Mouse (Mus musculus) kidney, postnatal 0 days (tissue): ENCODE results near the gene 4930447C04Rik. TPM values are rescaled to one million over a fixed set of nuclear protein-coding genes. Genes with fewer than 3 reads are reported as not detected.

Source experiments
- ATAC-seq: fragments of 200-750 bp; cut with Nextera tagmentation; replicated peaks from 2 replicates; pipeline ENCODE4 v1.8.0; 2017; ENCODE audit warnings: low read depth, moderate number of reproducible peaks, moderate TSS enrichment, moderate library complexity; ENCODE audit not compliant: low FRiP score
- DNase-seq: peaks from one replicate; pipeline ENCODE4 v3.0.0-alpha.2; 2016; ENCODE audit warnings: low spot score
- H3K27ac ChIP-seq: fragments of 300-500 bp; sonication (generic); 2 replicates; pipeline ENCODE4 v1.5.1; 2014; ENCODE audit warnings: mild to moderate bottlenecking
- H3K27me3 ChIP-seq: fragments of 300-500 bp; sonication (generic); 2 replicates; pipeline ENCODE4 v1.6.1; 2014; ENCODE audit warnings: low read length, mixed read lengths; ENCODE audit not compliant: insufficient read depth
- H3K36me3 ChIP-seq: fragments of 300-500 bp; sonication (generic); 2 replicates; pipeline ENCODE4 v1.6.1; 2014; ENCODE audit warnings: low read length, mixed read lengths; ENCODE audit not compliant: insufficient read depth
- H3K4me1 ChIP-seq: fragments of 300-500 bp; sonication (generic); replicated peaks from 2 replicates; pipeline ENCODE4 v1.6.1; 2014; ENCODE audit warnings: antibody characterized with exemption, low read length, mixed read lengths; ENCODE audit not compliant: insufficient read depth
- H3K4me2 ChIP-seq: fragments of 300-500 bp; sonication (generic); 2 replicates; pipeline ENCODE4 v1.6.1; 2014; ENCODE audit warnings: mild to moderate bottlenecking, low read length, moderate library complexity, mixed read lengths
- H3K4me3 ChIP-seq: fragments of 300-500 bp; sonication (generic); replicated peaks from 2 replicates; pipeline ENCODE4 v1.5.1; 2014; ENCODE audit warnings: low read depth, low read length
- H3K9ac ChIP-seq: fragments of 300-500 bp; sonication (generic); 2 replicates; pipeline ENCODE4 v1.6.1; 2014; ENCODE audit warnings: low read depth, low read length
- H3K9me3 ChIP-seq: fragments of 300-500 bp; sonication (generic); replicated peaks from 2 replicates; pipeline ENCODE4 v1.6.1; 2016; ENCODE audit warnings: low read length, inconsistent platforms, mixed read lengths
- CTCF ChIP-seq: IDR thresholded peaks from 2 replicates; pipeline ENCODE4 v1.5.1; 2016; ENCODE audit warnings: antibody characterized with exemption, low read depth, mild to moderate bottlenecking, moderate library complexity
- WGBS: fragments of 180-500 bp; shearing (Covaris S2); extraction: QIAGEN DNeasy Blood & Tissue Kit; methylation state at CpG from one replicate; pipeline ENCODE4 v1.1.7; 2014; 5-methylcytosine and 5-hydroxymethylcytosine counted together
- polyA plus RNA-seq: library from polyadenylated mRNA; unstranded; fragments of >200 nt; fragmentation: Nextera tagmentation; extraction: Ambion mirVana; gene quantifications from 2 replicates; pipeline ENCODE4 v1.2.1, GENCODE M21; 2015

The 4930447C04Rik gene
- polyA plus RNA-seq, 1 experiment from 2014 or later, result 0.55 TPM

DNA sequence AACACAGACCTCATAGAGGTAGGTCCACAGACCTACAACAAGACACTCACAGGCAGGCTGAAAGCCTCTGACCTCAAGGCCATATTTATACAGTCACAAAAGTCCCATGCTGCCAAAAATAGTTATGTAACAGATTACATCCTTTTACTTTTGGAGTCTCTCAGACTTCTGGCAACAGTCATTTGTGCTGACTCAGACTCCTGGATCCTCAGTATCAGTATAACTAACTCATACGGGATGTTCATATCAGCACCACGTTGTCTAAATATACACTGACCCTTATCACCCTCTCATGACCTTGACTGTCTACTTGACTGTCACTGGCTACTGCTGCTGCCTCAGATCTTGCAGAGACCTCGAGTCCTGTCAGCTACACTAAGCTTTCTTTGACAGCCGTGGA lies 14.3 kb upstream of the 4930447C04Rik start:
- no peaks in the 10 kb centered on the region for H3K9me3 ChIP-seq
- no peak overlapping the region for H3K27ac ChIP-seq
- no peaks in the 10 kb centered on the region for H3K36me3 ChIP-seq
- no peak overlapping the region for H3K9ac ChIP-seq
- DNase-seq (no peak), ATAC-seq (no peak)
- no peak for TF ChIP-seq CTCF
- H3K4me2 ChIP-seq, result no peak overlapping the region
- no peak overlapping the region for H3K4me3 ChIP-seq
- H3K4me1 ChIP-seq, result no peaks in the 10 kb centered on the region
- WGBS, result 60% methylated on average over 4 of the region's 4 CpGs
- H3K27me3 ChIP-seq, result peaks cover 18% of the 10 kb centered on the region; the same call in 1 of the 2 replicates

DNA sequence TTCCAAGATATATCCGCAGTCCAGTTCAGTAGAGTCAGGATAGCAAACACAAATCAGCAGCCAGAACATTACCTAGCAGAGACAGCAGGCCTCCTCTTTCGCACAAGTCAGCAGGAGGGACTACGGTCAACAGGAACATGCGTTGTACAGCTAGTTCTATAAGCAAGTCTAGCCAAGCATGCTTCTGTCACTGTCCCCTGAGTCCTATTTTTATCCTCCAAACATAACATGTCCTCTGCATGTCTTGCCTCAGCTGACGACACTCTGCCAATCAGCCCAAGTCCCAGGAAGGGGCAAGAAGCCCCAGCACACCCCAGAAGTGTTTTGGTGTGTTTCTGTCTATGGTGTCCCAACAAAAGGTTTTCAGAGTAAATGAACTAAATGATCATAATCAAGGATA lies 13.3 kb upstream of the 4930447C04Rik start:
- Histone ChIP-seq H3K27ac (no peak overlapping the region), H3K4me3 (no peak overlapping the region), H3K9me3 (no peaks in the 10 kb centered on the region), H3K36me3 (no peaks in the 10 kb centered on the region), H3K27me3 (peaks cover 23% of the 10 kb centered on the region), H3K4me1 (no peaks in the 10 kb centered on the region), H3K4me2 (no peak overlapping the region), H3K9ac (no peak overlapping the region)
- DNase-seq (no peak), ATAC-seq (no peak)
- TF ChIP-seq CTCF, result no peak
- 77% methylated on average over 5 of the region's 5 CpGs for WGBS

DNA sequence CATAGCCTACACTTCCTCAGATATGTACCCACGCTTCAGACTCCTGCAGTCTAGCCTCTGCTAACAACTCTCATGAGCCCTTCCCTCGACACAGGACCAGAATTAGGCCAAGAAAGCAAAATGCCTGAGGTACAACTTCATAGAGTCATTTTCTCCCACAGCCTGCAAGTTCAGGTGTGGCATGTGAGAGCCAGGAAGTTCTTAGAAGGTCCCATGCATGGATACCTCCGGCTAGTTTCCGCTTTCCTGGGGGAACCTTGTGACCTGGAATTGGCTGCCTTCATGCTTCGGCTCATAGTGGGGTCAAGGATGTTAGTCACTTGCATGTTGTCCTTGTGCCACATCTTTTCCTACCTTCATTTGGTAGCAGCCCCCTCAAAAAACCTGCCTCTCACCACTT lies 12.5 kb upstream of the 4930447C04Rik start:
- TF ChIP-seq CTCF, result no peak

DNA sequence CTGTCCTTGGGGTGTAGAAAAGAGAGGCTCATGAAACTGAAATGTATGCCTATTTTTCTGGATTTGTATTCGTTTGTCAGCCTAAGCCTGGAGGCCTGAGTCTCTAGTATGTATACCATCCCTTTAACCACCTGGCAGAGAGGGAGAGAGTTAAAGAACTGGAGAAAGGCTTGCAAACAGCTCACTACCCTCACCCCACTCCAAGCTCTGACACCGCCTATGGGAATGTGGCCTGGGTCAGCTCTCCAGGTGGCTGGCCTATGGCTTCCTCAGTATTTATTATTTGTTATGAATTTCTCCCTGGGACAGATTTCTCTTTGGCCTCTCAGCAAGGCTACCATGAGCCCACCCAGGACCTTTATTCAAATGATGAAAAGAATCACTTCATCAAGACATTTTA lies 6.8 kb upstream of the 4930447C04Rik start:
- no peaks in the 10 kb centered on the region for H3K36me3 ChIP-seq
- peaks cover 8% of the 10 kb centered on the region; the same call in 1 of the 2 replicates for H3K4me1 ChIP-seq
- H3K9ac ChIP-seq, result no peak overlapping the region
- WGBS, result 26% methylated on average over 2 of the region's 2 CpGs
- H3K4me2 ChIP-seq, result no peak overlapping the region
- no peak overlapping the region for H3K27ac ChIP-seq
- peaks cover 81% of the 10 kb centered on the region for H3K27me3 ChIP-seq
- ATAC-seq (no peak), DNase-seq (no peak)
- TF ChIP-seq CTCF, result no peak
- H3K9me3 ChIP-seq, result no peaks in the 10 kb centered on the region
- H3K4me3 ChIP-seq, result no peak overlapping the region

More for the DNA sequence above, 12.5 kb upstream of the 4930447C04Rik start:
- DNase-seq (no peak), ATAC-seq (no peak)
- Histone ChIP-seq H3K27ac (no peak overlapping the region), H3K4me3 (no peak overlapping the region), H3K9ac (no peak overlapping the region), H3K4me2 (no peak overlapping the region), H3K9me3 (no peaks in the 10 kb centered on the region), H3K4me1 (no peaks in the 10 kb centered on the region), H3K27me3 (peaks cover 30% of the 10 kb centered on the region), H3K36me3 (no peaks in the 10 kb centered on the region)
- WGBS, result 64% methylated on average over 5 of the region's 5 CpGs

DNA sequence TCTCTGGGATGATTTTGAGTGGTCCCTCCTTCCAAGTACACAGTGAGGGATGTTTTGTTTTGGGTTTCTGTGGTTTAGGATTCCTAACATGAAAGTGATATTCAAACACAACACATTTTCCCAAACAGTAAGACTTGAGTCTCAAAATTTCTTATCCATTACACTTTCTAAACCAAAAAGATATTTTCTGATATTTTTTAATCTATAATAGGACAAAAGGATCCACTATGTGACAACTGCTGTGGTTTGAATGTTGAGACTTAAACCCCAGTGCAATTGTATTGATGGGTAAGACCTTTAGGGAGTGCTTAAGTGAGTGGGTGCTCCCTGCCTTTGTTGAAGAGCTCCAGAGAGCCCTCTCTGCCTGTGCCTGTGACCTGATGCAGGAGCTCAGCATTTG lies 6.2 kb upstream of the 4930447C04Rik start:
- no peak for TF ChIP-seq CTCF
- no peak for DNase-seq
- Histone ChIP-seq H3K4me3 (no peak overlapping the region), H3K9ac (no peak overlapping the region), H3K9me3 (no peaks in the 10 kb centered on the region), H3K4me1 (peaks cover 8% of the 10 kb centered on the region; the same call in 1 of the 2 replicates), H3K27ac (no peak overlapping the region), H3K27me3 (peaks cover 86% of the 10 kb centered on the region), H3K36me3 (no peaks in the 10 kb centered on the region), H3K4me2 (no peak overlapping the region)
- ATAC-seq, result no peak

DNA sequence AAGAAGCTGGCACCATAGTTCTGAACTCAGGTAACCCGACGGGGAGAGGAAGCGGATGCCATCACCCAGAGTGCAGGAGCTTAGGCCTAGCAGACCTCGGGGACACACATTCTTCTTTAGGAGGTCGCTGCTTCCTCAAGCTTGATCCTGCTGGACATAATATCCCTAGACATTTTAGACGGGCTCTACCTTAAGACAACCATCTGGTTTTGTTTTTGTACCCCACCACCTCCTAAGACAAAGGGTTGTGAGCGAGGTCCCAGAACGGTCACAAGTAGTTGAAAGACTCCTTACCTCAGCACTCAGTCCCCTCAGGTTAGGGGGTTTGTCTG lies 5.5 kb upstream of the 4930447C04Rik start:
- DNase-seq (no peak), ATAC-seq (no peak)
- Histone ChIP-seq H3K4me2 (peak overlapping the region; percentile 50; the same call in 1 of the 2 replicates), H3K9me3 (no peaks in the 10 kb centered on the region), H3K4me1 (peaks cover 8% of the 10 kb centered on the region; the same call in 1 of the 2 replicates), H3K27ac (no peak overlapping the region), H3K9ac (no peak overlapping the region), H3K36me3 (no peaks in the 10 kb centered on the region), H3K4me3 (0 out of 2 replicates have a peak overlapping the region, but pooled peaks have one; percentile 36), H3K27me3 (peaks cover 87% of the 10 kb centered on the region)
- 4% methylated on average over 8 of the region's 8 CpGs for WGBS
- TF ChIP-seq CTCF, result no peak
